Mouse (Mus musculus) layer of hippocampus, postnatal 25 days (tissue): ENCODE results near the gene Nradd. TPM values are rescaled to one million over a fixed set of nuclear protein-coding genes. Genes with fewer than 3 reads are reported as not detected.

Source experiments
- DNase-seq, 2 experiments: peaks; one replicate each; pipeline ENCODE4 v3.0.0; 2022; ENCODE audit warnings: mixed read lengths in 2 of 2, low spot score in 1 of 2; ENCODE audit errors: extremely low spot score in 1 of 2
- total RNA-seq, 2 experiments: library from RNA; stranded (reverse); gene quantifications; 2 replicates each; pipeline ENCODE4 v1.2.3; 2021

Gene Nradd
- total RNA-seq = 1 to 10 TPM; 1.6 to 1.9 TPM

DNA sequence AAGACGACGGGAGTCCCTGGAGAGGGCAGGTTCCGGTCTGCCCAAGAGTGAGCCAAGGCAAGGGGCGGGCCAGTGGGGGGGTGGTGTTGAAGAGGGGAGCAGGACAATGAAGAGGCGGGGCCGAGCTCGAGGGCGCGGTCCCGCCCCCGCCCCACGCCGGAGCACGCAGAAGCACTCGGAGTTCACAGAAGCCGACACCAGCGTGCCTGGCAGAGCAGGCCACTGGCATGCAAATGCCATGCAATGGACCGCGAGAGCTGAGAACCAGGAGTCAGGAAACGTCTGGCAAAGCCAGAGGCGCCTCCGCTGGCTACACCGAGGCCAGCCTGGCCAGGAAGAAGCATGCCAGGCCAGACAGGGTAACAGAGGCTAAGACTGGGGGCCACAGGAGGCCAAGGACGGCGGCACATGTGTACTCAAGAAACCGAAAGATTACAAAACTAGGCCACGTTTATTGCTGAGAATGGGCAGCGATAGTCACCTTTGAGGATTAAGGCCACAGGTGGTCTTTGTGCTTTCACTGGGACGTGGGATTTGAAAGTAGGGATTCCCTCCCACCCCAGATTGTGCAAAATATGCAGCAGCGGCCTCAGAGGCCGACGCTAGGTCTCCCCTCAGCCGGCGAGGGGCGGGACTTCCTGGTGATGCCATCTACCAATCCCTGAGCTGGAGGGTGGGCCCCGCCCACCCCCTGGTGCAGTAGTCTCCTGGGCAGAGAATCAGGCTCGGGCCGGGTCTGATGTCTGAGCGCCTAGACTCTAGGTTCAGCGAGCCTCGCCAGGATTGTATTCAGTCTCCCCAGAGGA is at the start of gene Nradd:
TSS of gene Nradd (minus strand) at position 92 of the 806 bp plus-strand sequence.
- DNase-seq = peak; percentile 69 to 73

- DNase-seq = no peak
Observed at GRCm38 (mm10) chr9:110673107-110673752, 49.0 kb upstream of the Nradd start.

DNA sequence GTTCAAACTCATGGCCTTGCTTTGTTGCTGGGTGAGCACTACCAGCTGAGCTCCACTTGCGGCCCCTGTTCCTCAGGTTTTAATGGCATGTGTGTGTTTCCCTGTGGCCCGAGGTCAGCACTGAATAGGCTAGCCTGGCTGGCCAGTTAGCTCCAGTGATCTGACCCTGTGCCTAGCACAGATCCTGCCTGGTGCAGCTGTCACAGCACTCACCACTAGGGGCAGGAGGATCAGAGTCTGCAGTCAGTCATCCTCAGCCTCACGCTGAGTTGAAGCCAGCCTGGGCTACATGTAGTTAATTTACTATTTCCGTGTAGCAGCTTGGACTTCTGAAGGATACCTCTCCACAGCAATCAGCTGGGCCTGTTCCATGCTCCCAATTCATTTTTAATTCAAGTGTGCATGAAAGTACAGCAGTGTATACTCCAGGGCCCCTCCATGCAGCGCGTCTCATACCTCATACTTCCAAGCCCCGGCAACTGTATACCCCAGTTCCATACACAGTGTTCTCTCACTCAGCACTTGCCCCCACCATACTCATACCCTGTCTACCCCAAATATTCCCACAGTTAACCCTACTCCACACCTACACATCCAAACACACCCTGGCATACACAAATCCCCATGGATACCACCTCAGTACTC is 48.3 kb upstream of the Nradd start:
- no peak for DNase-seq

- DNase-seq = no peak
Observed at GRCm38 (mm10) chr9:110669785-110670184, 45.5 kb upstream of the Nradd start.

DNA sequence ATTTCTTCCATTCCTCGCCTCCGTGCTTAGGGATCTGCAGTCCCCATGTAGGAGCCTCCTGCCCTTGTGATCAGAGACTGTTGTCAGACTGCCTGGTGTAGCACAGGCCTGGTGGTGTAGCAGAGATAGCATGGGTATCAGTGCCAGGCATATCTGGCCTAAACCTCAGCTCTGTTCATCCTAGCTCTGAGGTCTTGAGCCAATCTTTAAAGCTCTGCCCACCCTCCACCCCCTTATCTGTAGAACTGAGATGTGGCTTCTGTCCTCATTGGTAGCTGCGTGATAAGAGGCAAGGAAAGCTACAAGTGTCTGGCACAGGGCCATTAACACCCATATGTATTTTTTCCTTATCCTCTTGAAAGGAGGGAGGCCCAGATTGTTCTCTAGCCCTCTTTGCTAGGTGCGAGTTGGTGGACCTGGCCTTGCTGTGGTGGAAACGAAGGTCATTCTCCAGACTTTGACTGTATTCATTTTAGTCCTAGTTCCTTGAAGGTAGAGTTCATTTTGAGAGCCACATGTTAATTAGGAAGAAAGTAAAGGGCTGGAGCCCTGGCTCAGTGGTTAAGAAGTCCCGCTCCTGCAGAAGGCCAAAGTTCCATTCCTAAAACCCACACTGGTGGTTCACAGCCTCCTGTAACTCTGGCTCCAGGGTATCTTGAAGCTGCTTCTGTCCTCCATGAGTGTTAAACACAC is 44.5 kb upstream of the Nradd start:
- no peak for DNase-seq

DNA sequence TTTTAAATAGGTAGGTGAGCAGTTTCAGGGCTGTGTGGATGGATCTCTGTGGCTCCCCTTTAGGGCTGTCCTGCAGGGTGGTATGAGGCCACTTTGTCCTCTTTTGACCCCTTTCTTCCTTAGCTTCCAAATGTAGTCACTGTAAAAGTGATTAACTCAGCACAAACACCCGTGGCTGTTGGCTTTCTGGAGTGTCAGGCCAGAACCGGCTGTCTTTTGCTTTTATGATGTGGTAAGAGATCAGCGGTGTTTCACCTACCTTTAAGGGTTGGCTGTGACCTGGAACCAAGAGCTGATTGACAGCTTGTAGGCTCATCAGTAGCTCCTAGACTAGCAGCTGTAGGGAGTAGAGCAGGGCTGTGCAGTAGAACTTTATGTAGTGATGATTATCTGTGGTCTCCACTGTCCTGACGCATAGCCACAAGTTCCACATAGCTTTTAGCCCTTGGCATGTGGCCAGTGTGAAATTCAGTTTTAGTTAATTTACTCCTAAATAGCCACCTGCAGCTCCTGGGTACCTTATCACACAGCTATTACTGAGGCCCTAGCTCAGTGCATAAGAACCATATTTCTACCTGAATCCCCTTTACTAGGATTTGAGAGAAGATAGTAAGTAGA is 43.1 kb upstream of the Nradd start:
- DNase-seq = no peak

GRCm38 (mm10) chr9:110666374-110666773 is 42.1 kb upstream of the Nradd start:
- DNase-seq = no peak

DNA sequence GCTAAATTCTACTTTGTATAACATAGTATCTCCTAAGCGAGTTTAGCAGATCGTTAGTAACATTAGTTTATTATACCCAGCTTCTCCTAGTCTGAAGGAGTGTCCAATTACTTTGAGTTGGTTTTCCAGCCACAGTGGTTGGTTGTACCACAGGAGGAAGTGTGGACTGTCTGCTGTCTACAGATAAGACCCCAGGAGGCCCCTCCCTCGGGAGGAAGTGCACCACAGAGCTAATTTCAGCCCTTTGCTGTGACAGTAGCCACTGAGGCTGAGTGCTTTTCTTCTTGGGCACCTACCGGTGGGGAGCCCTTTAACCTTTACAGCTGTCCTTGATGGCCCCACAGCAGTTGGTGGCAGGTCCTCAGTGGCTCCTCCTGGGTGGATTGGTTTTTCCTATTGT is 41.7 kb upstream of the Nradd start:
- no peak for DNase-seq

DNA sequence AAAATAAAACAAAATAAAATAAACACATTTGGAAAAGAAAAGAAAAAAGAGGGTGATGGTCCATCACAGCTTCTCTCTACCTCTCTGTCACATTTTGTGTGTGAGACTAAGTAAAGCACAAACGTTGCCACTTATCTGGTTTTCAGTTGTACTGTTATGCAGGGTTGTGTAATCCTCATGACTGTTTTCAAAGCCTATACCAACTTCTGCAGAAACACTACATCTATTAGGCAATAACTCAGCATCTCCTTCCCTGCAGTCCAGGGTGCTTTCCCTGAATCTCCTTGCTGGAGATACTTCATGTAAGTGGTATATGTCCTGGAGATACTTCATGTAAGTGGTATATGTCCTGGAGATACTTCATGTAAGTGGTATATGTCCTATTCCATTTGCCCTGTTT is 38.6 kb upstream of the Nradd start:
- DNase-seq = no peak

GRCm38 (mm10) chr9:110660856-110661612 is 36.8 kb upstream of the Nradd start:
- no peak for DNase-seq

DNA sequence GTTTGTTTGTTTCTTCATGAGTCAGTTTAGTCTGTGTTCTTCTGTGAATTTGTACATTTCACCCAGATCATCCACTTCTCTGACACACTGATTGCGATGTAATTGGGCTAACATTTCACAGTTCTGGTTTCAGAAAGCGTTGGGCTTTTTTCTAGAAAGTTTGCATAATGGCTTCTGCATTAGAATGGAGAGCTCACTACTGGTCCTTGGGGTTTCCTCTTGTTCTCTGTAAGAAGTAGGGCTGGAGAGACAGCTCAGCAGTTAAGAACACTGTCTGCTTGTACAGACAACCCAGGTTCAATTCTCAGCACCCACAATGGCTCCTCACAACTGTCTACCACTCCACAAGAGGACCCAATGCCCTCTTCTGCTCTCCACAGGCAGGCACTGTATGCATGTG is 36.0 kb upstream of the Nradd start:
- no peak for DNase-seq

- no peak for DNase-seq
Observed at GRCm38 (mm10) chr9:110659521-110659920, 35.3 kb upstream of the Nradd start.

DNA sequence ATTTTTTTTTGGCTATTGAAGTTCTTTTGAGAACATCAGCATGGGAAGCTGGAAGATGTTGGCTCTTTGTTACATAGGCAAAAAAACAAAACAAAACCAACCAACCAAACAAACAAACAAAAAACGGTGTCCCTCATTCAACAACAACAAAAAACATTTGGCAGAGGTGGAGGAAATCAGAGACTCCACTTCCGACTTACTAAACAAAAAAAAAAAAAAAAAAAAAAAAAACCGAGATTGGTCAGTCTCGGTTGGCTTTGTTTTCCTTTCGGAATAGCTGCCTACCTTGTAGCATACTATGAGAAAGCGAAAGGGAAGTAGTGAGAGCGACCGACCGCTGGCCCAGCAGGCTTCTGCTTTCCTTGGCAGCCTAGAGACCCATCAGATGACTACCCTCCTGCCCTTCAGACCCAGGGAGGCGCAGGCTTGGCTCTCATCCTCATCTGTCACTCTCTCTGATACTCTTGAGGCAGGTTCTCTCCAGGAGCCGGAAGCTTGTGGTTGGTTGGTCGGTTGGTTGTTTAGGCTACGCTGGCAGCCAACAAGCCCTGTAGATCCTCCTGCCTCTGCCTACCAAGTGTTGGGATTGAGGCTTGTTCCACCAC is 33.3 kb upstream of the Nradd start:
- no peak for DNase-seq

- DNase-seq = peak; percentile 91 to 99
Observed at GRCm38 (mm10) chr9:110656249-110657221, 32.3 kb upstream of the Nradd start, which contains the start of gene Ccdc12. Gene Ccdc12 (plus strand): TSS chr9:110656503.

DNA sequence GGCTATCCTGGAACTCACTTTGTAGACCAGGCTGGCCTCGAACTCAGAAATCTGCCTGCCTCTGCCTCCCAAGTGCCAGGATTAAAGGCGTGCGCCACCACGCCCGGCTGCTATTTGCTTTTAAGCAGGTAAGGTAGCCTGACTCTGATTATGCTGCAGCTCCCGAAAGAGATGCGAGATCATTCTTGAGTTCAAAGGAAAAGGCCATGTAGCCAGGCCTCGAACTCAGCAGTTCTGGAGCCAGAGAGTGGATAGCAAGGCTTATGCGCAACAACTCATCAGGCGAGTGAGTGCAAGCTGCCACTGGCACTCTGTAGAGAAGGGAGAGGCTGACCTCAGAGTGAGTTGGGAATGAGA is 31.4 kb upstream of the Nradd start:
- DNase-seq = no peak

GRCm38 (mm10) chr9:110654726-110655650 is 30.7 kb upstream of the Nradd start:
- no peak for DNase-seq
